ENCODE assay signal across 8 mouse cellular contexts in the genomic region with DNA sequence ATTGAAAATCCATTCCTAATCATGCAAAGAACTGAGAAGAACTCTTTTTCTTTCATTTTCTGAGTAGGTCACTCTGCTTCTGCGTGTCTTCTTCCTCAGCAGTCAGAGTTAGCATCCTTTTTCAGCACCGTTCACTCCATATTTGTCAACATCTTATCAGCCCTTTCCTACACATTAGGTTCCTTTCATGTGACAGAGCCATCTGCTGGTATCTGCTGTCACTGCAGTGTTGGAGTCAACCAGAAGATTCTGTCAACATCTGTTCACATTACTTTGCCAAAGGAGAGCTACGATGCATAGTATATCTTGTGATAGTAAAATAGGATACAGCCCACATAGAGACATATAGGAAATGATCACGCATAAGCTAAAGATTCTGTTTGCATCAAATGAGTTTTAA.
DNase-seq lines count a peak whose midpoint lies in the region; ATAC-seq and TF ChIP-seq lines count a peak whose summit lies in the region.

No protein-coding gene starts in this region.

- H3K4me1 ChIP-seq in heart, embryonic 11.5 days (ENCODE audit: control insufficient read depth, insufficient read depth, low read length), result no peaks in the 10 kb centered on the region
- H3K4me1 ChIP-seq in CH12.LX (ENCODE audit: control insufficient read depth in 1 of 2, insufficient read depth in 2 of 2), result peaks cover 0 to under 1% of the 10 kb centered on the region in 2 experiments; a peak in 2 of 4 replicates
- H3K4me1 ChIP-seq in cerebellum, adult 2 months (ENCODE audit: control insufficient read depth, insufficient read depth, low read length), result no peaks in the 10 kb centered on the region

- 34% methylated on average over 4 of the region's 4 CpGs for WGBS in heart, embryonic 11.5 days (ENCODE audit: insufficient replicate concordance)
- WGBS in cerebellum, adult 2 months, result 26% methylated on average over 4 of the region's 4 CpGs

- H3K4me2 ChIP-seq in heart, embryonic 11.5 days, result no peak overlapping the region
- no peak overlapping the region for H3K4me2 ChIP-seq in CH12.LX (ENCODE audit: insufficient read depth, low read depth, poor library complexity, severe bottlenecking)

- H3K4me3 ChIP-seq in heart, embryonic 11.5 days (ENCODE audit: low read depth, low read length), result no peak overlapping the region
- no peak overlapping the region for H3K4me3 ChIP-seq in CH12.LX (replicated peaks in 1 of 3; ENCODE audit: low read depth in 2 of 3, low read length in 2 of 3, poor library complexity in 1 of 3)
- H3K4me3 ChIP-seq in cerebellum, adult 2 months (replicated peaks; ENCODE audit: insufficient read depth, low read depth, low read length), result no peak overlapping the region

- no peak for TF ChIP-seq POLR2A in CH12.LX (IDR thresholded peaks at IDR 0.05; ENCODE audit: low read depth, low read length)
- no peak for TF ChIP-seq POLR2A in cerebellum, adult 2 months (IDR thresholded peaks at IDR 0.05; ENCODE audit: borderline replicate concordance, insufficient read depth, low read length)

- TF ChIP-seq RAD21 in CH12.LX (IDR thresholded peaks at IDR 0.05; ENCODE audit: low read depth, low read length), result peak; percentile 39

- in situ Hi-C loops in CH12.LX (cut with MboI; ENCODE audit: low pct_ligation_motif_present, low pct_unique_long_range_greater_than_20kb, low sequenced_read_pairs), result no loop called here

- dilution Hi-C loops in CH12.LX (cut with MboI; ENCODE audit: extremely low pct_ligation_motif_present, extremely low pct_unique_long_range_greater_than_20kb, low sequenced_read_pairs), result no loop called here

- DNase-seq in heart, adult 18-20 months, result peak; percentile 2 to 49
- DNase-seq in CH12.LX (ENCODE audit: extremely low read depth), result peak; percentile 35
- DNase-seq in cerebellum, adult 2 months, result peak; percentile 49 to 56
- DNase-seq in forelimb bud, embryonic 11.5 days (ENCODE audit: low read depth, low spot score), result peak; percentile 14
- peak; percentile 53 to 59 for DNase-seq in layer of hippocampus, adult 8-10 months (ENCODE audit: low spot score in 2 of 2)
- DNase-seq in thymus, postnatal 14 days, result peak; percentile 45

- TF ChIP-seq EP300 in CH12.LX (IDR thresholded peaks at IDR 0.05; ENCODE audit: low read length), result no peak

- H3K9ac ChIP-seq in heart, embryonic 11.5 days (ENCODE audit: low read depth, low read length), result no peak overlapping the region
- H3K9ac ChIP-seq in CH12.LX (ENCODE audit: insufficient read depth, low read depth), result no peak overlapping the region

- no peaks in the 10 kb centered on the region for H3K9me3 ChIP-seq in heart, embryonic 11.5 days (replicated peaks; ENCODE audit: control insufficient read depth, low read length)
- H3K9me3 ChIP-seq in CH12.LX (replicated peaks; ENCODE audit: low read length), result no peaks in the 10 kb centered on the region

- H3K27me3 ChIP-seq in heart, embryonic 11.5 days (ENCODE audit: control insufficient read depth, insufficient read depth, low read length), result no peaks in the 10 kb centered on the region
- H3K27me3 ChIP-seq in CH12.LX (replicated peaks), result no peaks in the 10 kb centered on the region
- no peaks in the 10 kb centered on the region for H3K27me3 ChIP-seq in cerebellum, adult 2 months (ENCODE audit: control insufficient read depth, insufficient read depth, low read length)

- peak; percentile 63 to 68 for TF ChIP-seq CTCF in CH12.LX (conservative IDR thresholded peaks at IDR 0.05 in 1 of 2, IDR thresholded peaks at IDR 0.05 in 1 of 2; ENCODE audit: low read depth in 2 of 2, low read length in 2 of 2)
- TF ChIP-seq CTCF in cerebellum, adult 2 months (IDR thresholded peaks at IDR 0.05; ENCODE audit: borderline replicate concordance, insufficient read depth, low read depth, low read length), result peak; percentile 17; the same call in 1 of the 2 replicates

- ATAC-seq in heart, embryonic 11.5 days (replicated peaks; ENCODE audit: insufficient number of reproducible peaks, low FRiP score, low TSS enrichment), result no peak
- ATAC-seq in megakaryocyte progenitor cell, adult 5-6 weeks (replicated peaks; ENCODE audit: poor library complexity), result peak; percentile 99

- no peaks in the 10 kb centered on the region for H3K36me3 ChIP-seq in heart, embryonic 11.5 days (ENCODE audit: control insufficient read depth, insufficient read depth, low read length)
- H3K36me3 ChIP-seq in CH12.LX (replicated peaks in 1 of 2; ENCODE audit: control insufficient read depth in 1 of 2, insufficient read depth in 1 of 2, low read length in 1 of 2), result no peaks in the 10 kb centered on the region

- H3K27ac ChIP-seq in heart, embryonic 11.5 days (ENCODE audit: low read depth, low read length), result no peak overlapping the region
- H3K27ac ChIP-seq in CH12.LX (ENCODE audit: insufficient read depth, low read depth), result no peak overlapping the region
- H3K27ac ChIP-seq in cerebellum, adult 2 months (ENCODE audit: insufficient read depth, low read length), result no peak overlapping the region

- H3K79me2 ChIP-seq in CH12.LX (replicated peaks; ENCODE audit: control insufficient read depth, extremely low read depth, insufficient read depth, poor library complexity, severe bottlenecking), result no peaks in the 10 kb centered on the region

TF ChIP-seq in CH12.LX, 34 proteins besides CTCF, POLR2A, EP300 and RAD21:
- TF ChIP-seq SMC3 (IDR thresholded peaks at IDR 0.05; ENCODE audit: low read depth, low read length), result peak; percentile 61
- no peak for TF ChIP-seq UBTF (IDR thresholded peaks at IDR 0.05; ENCODE audit: low read depth, low read length)
- TF ChIP-seq CHD1 (IDR thresholded peaks at IDR 0.05; ENCODE audit: low read depth, low read length), result no peak
TF ChIP-seq in CH12.LX: peak in this region for 1.
